Mouse (Mus musculus): Measurements from ENCODE around the gene Pole3. TPM values are rescaled to one million over a fixed set of nuclear protein-coding genes. Genes with fewer than 3 reads are reported as not detected.

Pole3 gene
- polyA plus RNA-seq, 1 experiment from 2014 or later, result 38.0 TPM

DNA sequence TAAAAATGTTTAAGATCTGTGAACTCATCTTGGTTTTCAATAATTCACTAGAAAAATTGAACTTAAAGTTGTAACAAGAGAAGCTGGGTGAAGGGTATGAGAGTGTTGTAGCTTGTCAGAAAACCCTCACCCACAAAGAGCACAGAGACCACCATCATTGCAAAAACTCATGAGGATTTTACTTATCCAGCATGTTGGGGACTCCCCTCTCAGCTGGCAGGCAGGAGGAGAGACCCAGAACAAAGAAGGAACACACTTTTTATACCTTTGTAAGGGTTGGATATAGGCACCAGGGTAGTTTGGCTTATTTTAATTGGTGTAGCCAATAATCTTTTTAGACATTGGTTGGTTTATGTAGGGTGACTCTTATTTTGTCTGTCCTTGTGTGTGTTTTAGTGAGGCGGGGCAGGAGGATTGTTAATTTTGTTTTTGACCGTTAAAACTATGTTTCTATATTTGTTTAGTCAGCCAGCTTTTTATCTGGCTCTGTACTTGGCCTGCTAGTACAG lies 3.9 kb downstream of the Pole3 start:
- TF ChIP-seq CTCF (IDR thresholded peaks at IDR 0.05; ENCODE audit: low read depth), result no peak
- Histone ChIP-seq H3K36me3 (ENCODE audit: control insufficient read depth, insufficient read depth) (no peaks in the 10 kb centered on the region; the same call in 1 of the 2 replicates), H3K9ac (ENCODE audit: low read depth, low read length) (no peak overlapping the region), H3K27me3 (replicated peaks; ENCODE audit: control insufficient read depth, insufficient read depth, low read length) (no peaks in the 10 kb centered on the region), H3K27ac (ENCODE audit: low read depth, low read length) (no peak overlapping the region), H3K4me2 (replicated peaks; ENCODE audit: low read depth) (no peak overlapping the region), H3K4me1 (replicated peaks; ENCODE audit: control insufficient read depth, insufficient read depth, low read length) (peaks cover 2% of the 10 kb centered on the region), H3K4me3 (ENCODE audit: low read depth, low read length) (no peak overlapping the region), H3K9me3 (ENCODE audit: control insufficient read depth) (no peaks in the 10 kb centered on the region)
- ATAC-seq, result no peak
- WGBS, result 67% methylated on average over 2 of the region's 2 CpGs

DNA sequence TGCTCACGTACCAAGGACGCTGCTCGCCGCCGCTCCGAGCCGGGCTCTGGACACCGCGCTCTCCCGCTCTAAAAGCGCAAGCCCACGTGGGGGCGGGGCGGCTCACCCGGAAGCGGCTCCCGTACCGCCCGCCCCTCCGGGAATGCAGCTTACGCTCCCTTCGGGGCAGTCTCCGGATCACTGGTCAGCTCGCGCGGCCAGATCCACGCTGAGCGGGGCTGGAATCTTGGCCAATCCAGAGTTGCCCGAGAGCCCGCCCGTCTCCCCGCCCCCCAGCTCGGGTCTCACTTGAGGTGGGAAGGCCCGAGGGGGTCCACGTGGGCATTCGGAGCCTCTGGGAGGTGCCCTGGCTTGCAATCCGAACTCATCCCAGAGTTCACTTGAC lies 5.0 kb downstream of the Pole3 start, which contains the start of gene Alad:
Alad (minus strand) TSS at position 70 of the 385 bp plus-strand sequence.
- Histone ChIP-seq H3K36me3 (ENCODE audit: control insufficient read depth, insufficient read depth) (no peaks in the 10 kb centered on the region; the same call in 1 of the 2 replicates), H3K4me3 (ENCODE audit: low read depth, low read length) (peak within 1 kb of the TSS; percentile 74), H3K9me3 (ENCODE audit: control insufficient read depth) (no peaks in the 10 kb centered on the region), H3K4me1 (replicated peaks; ENCODE audit: control insufficient read depth, insufficient read depth, low read length) (peaks cover 11% of the 10 kb centered on the region), H3K27ac (ENCODE audit: low read depth, low read length) (peak within 1 kb of the TSS; percentile 82), H3K9ac (ENCODE audit: low read depth, low read length) (peak within 1 kb of the TSS; percentile 81), H3K27me3 (replicated peaks; ENCODE audit: control insufficient read depth, insufficient read depth, low read length) (no peaks in the 10 kb centered on the region), H3K4me2 (replicated peaks; ENCODE audit: low read depth) (peak within 1 kb of the TSS; percentile 89)
- WGBS, result 1% methylated on average over 37 of the region's 37 CpGs
- TF ChIP-seq CTCF (IDR thresholded peaks at IDR 0.05; ENCODE audit: low read depth), result 0 out of 2 replicates have a peak, but pooled peaks have one; percentile 3
- peak; percentile 77 for ATAC-seq

GRCm38 (mm10) chr4:62519122-62519848 lies 5.6 kb downstream of the Pole3 start:
- Histone ChIP-seq H3K9ac (ENCODE audit: low read depth, low read length) (peak overlapping the region; percentile 81), H3K9me3 (ENCODE audit: control insufficient read depth) (no peaks in the 10 kb centered on the region), H3K27me3 (replicated peaks; ENCODE audit: control insufficient read depth, insufficient read depth, low read length) (no peaks in the 10 kb centered on the region), H3K4me3 (ENCODE audit: low read depth, low read length) (peak overlapping the region; percentile 74), H3K4me2 (replicated peaks; ENCODE audit: low read depth) (peak overlapping the region; percentile 89), H3K36me3 (ENCODE audit: control insufficient read depth, insufficient read depth) (no peaks in the 10 kb centered on the region; the same call in 1 of the 2 replicates), H3K27ac (ENCODE audit: low read depth, low read length) (peak overlapping the region; percentile 82), H3K4me1 (replicated peaks; ENCODE audit: control insufficient read depth, insufficient read depth, low read length) (peaks cover 11% of the 10 kb centered on the region)
- peak; percentile 39 for ATAC-seq
- no peak for TF ChIP-seq CTCF (IDR thresholded peaks at IDR 0.05; ENCODE audit: low read depth)
- WGBS, result 2% methylated on average over 26 of the region's 26 CpGs

- Histone ChIP-seq H3K36me3 (ENCODE audit: control insufficient read depth, insufficient read depth) (peaks cover 7% of the 10 kb centered on the region; the same call in 1 of the 2 replicates), H3K4me1 (replicated peaks; ENCODE audit: control insufficient read depth, insufficient read depth, low read length) (peaks cover 11% of the 10 kb centered on the region), H3K9ac (ENCODE audit: low read depth, low read length) (peak overlapping the region; percentile 81), H3K27me3 (replicated peaks; ENCODE audit: control insufficient read depth, insufficient read depth, low read length) (no peaks in the 10 kb centered on the region), H3K27ac (ENCODE audit: low read depth, low read length) (peak overlapping the region; percentile 82), H3K4me3 (ENCODE audit: low read depth, low read length) (peak overlapping the region; percentile 74), H3K4me2 (replicated peaks; ENCODE audit: low read depth) (peak overlapping the region; percentile 89), H3K9me3 (ENCODE audit: control insufficient read depth) (no peaks in the 10 kb centered on the region)
- 22% methylated on average over 13 of the region's 13 CpGs for WGBS
- peak; percentile 26 for ATAC-seq
- peak; percentile 27; the same call in 1 of the 2 replicates for TF ChIP-seq CTCF (IDR thresholded peaks at IDR 0.05; ENCODE audit: low read depth)
Observed at GRCm38 (mm10) chr4:62518416-62519121, 6.3 kb downstream of the Pole3 start.

- Histone ChIP-seq H3K36me3 (ENCODE audit: control insufficient read depth, insufficient read depth) (peaks cover 15% of the 10 kb centered on the region), H3K27ac (ENCODE audit: low read depth, low read length) (peak overlapping the region; percentile 82), H3K9me3 (ENCODE audit: control insufficient read depth) (no peaks in the 10 kb centered on the region), H3K4me3 (ENCODE audit: low read depth, low read length) (peak overlapping the region; percentile 74), H3K4me2 (replicated peaks; ENCODE audit: low read depth) (peak overlapping the region; percentile 89), H3K27me3 (replicated peaks; ENCODE audit: control insufficient read depth, insufficient read depth, low read length) (no peaks in the 10 kb centered on the region), H3K4me1 (replicated peaks; ENCODE audit: control insufficient read depth, insufficient read depth, low read length) (peaks cover 11% of the 10 kb centered on the region), H3K9ac (ENCODE audit: low read depth, low read length) (peak overlapping the region; percentile 81; the same call in 1 of the 2 replicates)
- no peak for ATAC-seq
- 43% methylated on average over 10 of the region's 10 CpGs for WGBS
- no peak for TF ChIP-seq CTCF (IDR thresholded peaks at IDR 0.05; ENCODE audit: low read depth)
Observed at GRCm38 (mm10) chr4:62517538-62518415, 7.1 kb downstream of the Pole3 start.
